Mouse (Mus musculus) kidney, postnatal 0 days (tissue): ENCODE measurements at regions not wholly inside any gene's neighbourhood (a gene's known extent, or its start where the extent isn't known, plus 50 kb on each side); places are given as distances from the start of the nearest gene placed in this dataset.

Experiments used
- ATAC-seq: fragments of 200-750 bp; cut with Nextera tagmentation; replicated peaks from 2 replicates; pipeline ENCODE4 v1.8.0; 2017; ENCODE audit warnings: low read depth, moderate number of reproducible peaks, moderate TSS enrichment, moderate library complexity; ENCODE audit not compliant: low FRiP score
- DNase-seq: peaks from one replicate; pipeline ENCODE4 v3.0.0-alpha.2; 2016; ENCODE audit warnings: low spot score
- H3K27ac ChIP-seq: fragments of 300-500 bp; sonication (generic); 2 replicates; pipeline ENCODE4 v1.5.1; 2014; ENCODE audit warnings: mild to moderate bottlenecking
- H3K27me3 ChIP-seq: fragments of 300-500 bp; sonication (generic); 2 replicates; pipeline ENCODE4 v1.6.1; 2014; ENCODE audit warnings: low read length, mixed read lengths; ENCODE audit not compliant: insufficient read depth
- H3K36me3 ChIP-seq: fragments of 300-500 bp; sonication (generic); 2 replicates; pipeline ENCODE4 v1.6.1; 2014; ENCODE audit warnings: low read length, mixed read lengths; ENCODE audit not compliant: insufficient read depth
- H3K4me1 ChIP-seq: fragments of 300-500 bp; sonication (generic); replicated peaks from 2 replicates; pipeline ENCODE4 v1.6.1; 2014; ENCODE audit warnings: antibody characterized with exemption, low read length, mixed read lengths; ENCODE audit not compliant: insufficient read depth
- H3K4me2 ChIP-seq: fragments of 300-500 bp; sonication (generic); 2 replicates; pipeline ENCODE4 v1.6.1; 2014; ENCODE audit warnings: mild to moderate bottlenecking, low read length, moderate library complexity, mixed read lengths
- H3K4me3 ChIP-seq: fragments of 300-500 bp; sonication (generic); replicated peaks from 2 replicates; pipeline ENCODE4 v1.5.1; 2014; ENCODE audit warnings: low read depth, low read length
- H3K9ac ChIP-seq: fragments of 300-500 bp; sonication (generic); 2 replicates; pipeline ENCODE4 v1.6.1; 2014; ENCODE audit warnings: low read depth, low read length
- H3K9me3 ChIP-seq: fragments of 300-500 bp; sonication (generic); replicated peaks from 2 replicates; pipeline ENCODE4 v1.6.1; 2016; ENCODE audit warnings: low read length, inconsistent platforms, mixed read lengths
- CTCF ChIP-seq: IDR thresholded peaks from 2 replicates; pipeline ENCODE4 v1.5.1; 2016; ENCODE audit warnings: antibody characterized with exemption, low read depth, mild to moderate bottlenecking, moderate library complexity
- WGBS: fragments of 180-500 bp; shearing (Covaris S2); extraction: QIAGEN DNeasy Blood & Tissue Kit; methylation state at CpG from one replicate; pipeline ENCODE4 v1.1.7; 2014; 5-methylcytosine and 5-hydroxymethylcytosine counted together

DNA sequence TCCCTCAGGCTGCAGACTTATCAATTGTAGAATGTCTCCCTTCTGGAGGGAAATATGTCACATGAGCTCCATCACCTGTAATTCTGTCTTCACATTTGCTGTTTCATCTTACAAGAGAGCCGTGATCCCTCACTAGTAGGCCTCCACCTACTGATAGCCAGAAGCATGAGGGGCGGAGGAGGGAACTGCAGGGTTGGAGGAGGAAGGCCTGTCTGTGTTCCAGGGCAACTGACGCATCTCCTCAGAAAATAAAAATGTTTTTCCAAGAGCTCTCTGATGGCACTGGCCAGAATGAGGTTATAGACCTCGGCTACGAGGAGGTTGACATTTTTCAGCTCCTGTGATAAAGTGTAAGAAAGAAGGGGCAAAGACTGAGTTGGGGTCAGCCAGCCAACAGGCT, 257.0 kb downstream of the Enc1 start:
- 60% methylated on average over 5 of the region's 5 CpGs for WGBS
- no peak overlapping the region for H3K9ac ChIP-seq
- ATAC-seq (no peak), DNase-seq (no peak)
- no peaks in the 10 kb centered on the region for H3K27me3 ChIP-seq
- TF ChIP-seq CTCF: no peak
- no peak overlapping the region for H3K27ac ChIP-seq
- no peaks in the 10 kb centered on the region for H3K9me3 ChIP-seq
- no peak overlapping the region for H3K4me2 ChIP-seq
- H3K4me1 ChIP-seq: no peaks in the 10 kb centered on the region
- no peak overlapping the region for H3K4me3 ChIP-seq
- H3K36me3 ChIP-seq: no peaks in the 10 kb centered on the region

DNA sequence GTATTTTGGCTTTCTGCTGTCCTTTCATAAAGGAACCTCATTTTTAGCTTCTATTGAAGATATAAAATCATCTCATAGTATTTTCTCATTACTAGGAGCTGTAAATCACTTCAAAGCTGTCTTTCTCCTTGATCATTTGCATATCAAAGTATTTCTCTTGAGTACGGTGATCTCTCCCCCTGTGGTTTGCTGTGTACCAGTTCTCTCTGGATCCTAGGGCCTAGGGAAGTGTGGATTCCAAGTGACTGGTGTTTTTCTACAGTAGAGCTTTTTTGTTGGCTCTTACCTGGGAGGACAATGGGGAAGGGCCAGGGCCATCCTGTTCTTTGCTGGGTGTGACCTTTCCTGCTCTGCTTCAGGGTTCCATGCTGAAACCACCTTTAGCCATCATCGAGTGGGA, 253.9 kb downstream of the Enc1 start:
- no peak overlapping the region for H3K4me2 ChIP-seq
- H3K4me3 ChIP-seq: no peak overlapping the region
- H3K27ac ChIP-seq: no peak overlapping the region
- no peak for DNase-seq
- ATAC-seq: no peak
- TF ChIP-seq CTCF: no peak
- no peaks in the 10 kb centered on the region for H3K36me3 ChIP-seq
- no peak overlapping the region for H3K9ac ChIP-seq
- WGBS: 76% methylated on average over 2 of the region's 2 CpGs
- no peaks in the 10 kb centered on the region for H3K9me3 ChIP-seq
- no peaks in the 10 kb centered on the region for H3K4me1 ChIP-seq
- H3K27me3 ChIP-seq: no peaks in the 10 kb centered on the region

DNA sequence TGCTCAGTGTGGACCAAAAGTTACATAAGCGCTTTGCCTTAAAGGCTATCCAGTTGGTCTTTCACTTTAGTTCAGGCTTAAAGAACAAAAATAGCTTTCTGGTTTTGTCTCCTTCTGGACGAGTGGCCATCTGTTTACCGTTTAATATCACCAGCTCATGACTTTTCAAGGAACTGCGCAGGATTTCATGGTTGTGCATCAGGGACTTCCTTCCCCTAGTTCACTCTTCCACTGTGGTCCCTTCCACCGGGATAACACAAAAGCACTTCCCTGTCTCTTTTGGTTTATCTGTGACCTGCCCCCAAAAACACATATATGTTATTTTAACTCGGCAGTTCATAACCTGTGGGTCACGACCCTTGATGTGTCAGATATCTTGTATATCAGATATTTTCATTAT, 252.9 kb downstream of the Enc1 start:
- TF ChIP-seq CTCF: no peak
- Histone ChIP-seq H3K4me1 (no peaks in the 10 kb centered on the region), H3K4me2 (no peak overlapping the region), H3K36me3 (no peaks in the 10 kb centered on the region), H3K4me3 (no peak overlapping the region), H3K9me3 (no peaks in the 10 kb centered on the region), H3K27me3 (no peaks in the 10 kb centered on the region), H3K27ac (no peak overlapping the region), H3K9ac (no peak overlapping the region)
- DNase-seq (no peak), ATAC-seq (no peak)
- 76% methylated on average over 7 of the region's 7 CpGs for WGBS

DNA sequence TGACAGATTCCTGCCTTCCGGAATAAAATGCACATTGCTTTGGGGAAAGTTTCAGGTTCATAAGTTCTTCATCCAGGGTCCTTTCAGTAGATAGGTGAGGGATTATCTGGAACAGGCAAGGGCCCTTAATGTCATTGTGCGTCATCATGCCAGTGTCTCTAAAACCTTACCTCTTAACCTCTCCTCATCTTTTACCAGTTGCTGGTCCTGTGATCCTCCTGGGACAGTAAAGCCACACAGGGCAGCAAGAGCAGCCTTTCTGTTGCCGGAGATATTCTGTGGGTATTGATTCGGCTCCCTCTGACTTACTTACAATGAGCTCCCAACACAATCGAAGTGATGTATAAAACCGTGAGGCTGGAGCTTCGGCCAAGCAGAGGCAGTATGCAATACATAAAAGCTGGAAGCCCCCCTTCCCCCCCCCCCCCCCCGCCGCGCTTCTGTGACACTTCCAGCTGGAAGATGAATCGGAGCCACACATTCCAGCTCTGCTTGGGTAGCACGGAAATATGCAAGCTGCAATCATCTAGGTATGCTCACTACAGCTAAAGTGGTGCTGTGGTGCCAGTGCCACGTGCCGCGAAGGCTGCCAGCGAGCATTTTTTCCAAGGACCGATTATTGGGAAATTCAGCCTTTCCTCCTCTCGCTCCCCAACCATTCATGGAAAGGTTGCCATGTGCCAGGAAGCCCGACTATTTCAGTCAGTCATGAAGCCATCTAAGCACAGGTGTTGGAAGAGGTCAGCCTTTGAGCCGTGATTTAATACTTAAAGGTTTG, 252.2 kb downstream of the Enc1 start:
- Histone ChIP-seq H3K4me3 (no peak overlapping the region), H3K36me3 (no peaks in the 10 kb centered on the region), H3K27ac (no peak overlapping the region), H3K9me3 (no peaks in the 10 kb centered on the region), H3K4me1 (no peaks in the 10 kb centered on the region), H3K9ac (no peak overlapping the region), H3K27me3 (no peaks in the 10 kb centered on the region), H3K4me2 (no peak overlapping the region)
- DNase-seq (no peak), ATAC-seq (no peak)
- TF ChIP-seq CTCF: no peak
- WGBS: 75% methylated on average over 19 of the region's 20 CpGs

DNA sequence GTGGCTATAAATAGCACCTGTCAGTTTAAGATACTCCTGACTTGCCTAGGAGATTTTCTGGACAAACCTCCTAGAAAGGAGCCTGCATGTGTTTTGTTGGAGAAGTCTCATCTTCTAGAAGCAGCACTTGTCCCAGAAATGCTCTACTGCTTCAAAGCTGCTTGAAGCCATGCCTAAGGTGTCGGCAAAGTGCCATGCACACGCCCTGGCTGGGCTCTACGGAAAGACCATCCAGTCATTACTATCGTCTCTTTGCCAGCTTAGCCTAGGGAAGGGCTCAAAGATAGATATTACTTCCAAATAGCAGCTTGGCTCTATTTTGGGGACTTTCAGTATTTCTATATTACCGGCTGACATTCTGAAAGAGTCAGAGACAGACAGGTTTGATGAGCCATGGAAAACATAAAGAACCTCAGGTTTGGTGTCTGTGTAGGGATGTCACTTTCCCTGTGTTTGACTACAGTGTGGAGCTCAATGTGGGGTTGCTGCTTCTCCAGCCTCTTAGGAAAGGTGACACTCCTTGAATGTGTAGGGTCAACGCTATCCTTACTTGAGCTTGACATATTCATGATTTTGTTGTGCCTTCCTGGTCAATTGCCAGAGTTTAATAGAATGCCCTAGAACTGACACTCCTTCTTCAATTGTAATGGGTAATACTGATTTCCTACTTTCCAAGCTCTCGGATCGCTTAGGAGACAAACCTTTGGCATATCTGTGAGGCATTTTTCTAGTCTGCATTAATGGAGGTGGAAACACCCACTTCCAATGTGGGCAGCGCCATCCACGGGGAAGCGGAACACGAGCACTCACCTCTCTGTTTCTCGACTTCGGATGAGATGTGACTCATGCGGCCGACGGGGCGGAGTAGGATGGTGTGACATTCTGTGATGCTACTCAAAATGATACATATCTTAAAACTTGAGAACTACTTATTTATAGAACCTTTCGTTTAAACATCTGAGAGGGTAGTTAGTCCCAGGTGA, 251.3 kb downstream of the Enc1 start:
- DNase-seq: no peak
- no peak overlapping the region for H3K27ac ChIP-seq
- TF ChIP-seq CTCF: no peak
- ATAC-seq: no peak
- no peaks in the 10 kb centered on the region for H3K36me3 ChIP-seq
- no peak overlapping the region for H3K4me2 ChIP-seq
- no peaks in the 10 kb centered on the region for H3K27me3 ChIP-seq
- H3K9me3 ChIP-seq: no peaks in the 10 kb centered on the region
- H3K9ac ChIP-seq: no peak overlapping the region
- H3K4me3 ChIP-seq: no peak overlapping the region
- no peaks in the 10 kb centered on the region for H3K4me1 ChIP-seq
- WGBS: 86% methylated on average over 19 of the region's 19 CpGs

DNA sequence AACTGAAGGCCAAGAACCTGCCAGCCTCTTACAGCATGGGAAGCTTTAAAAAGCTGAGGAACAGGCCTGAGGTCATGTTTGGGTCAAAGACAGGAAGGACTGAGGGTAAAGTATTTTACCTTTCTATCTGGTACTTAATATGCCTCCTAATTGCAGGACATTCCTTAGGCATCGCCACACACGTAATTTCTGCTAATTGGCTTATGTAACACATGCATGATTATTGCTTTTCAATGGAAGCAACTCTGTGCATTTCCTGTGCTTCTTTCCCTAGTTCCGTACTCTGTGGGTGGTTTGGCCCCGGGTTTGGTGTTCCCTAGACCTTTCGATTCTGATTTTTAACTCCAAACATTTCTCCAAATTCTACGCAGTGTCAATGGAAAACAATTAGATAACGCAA, 249.2 kb downstream of the Enc1 start:
- 72% methylated on average over 7 of the region's 7 CpGs for WGBS
- ATAC-seq (no peak), DNase-seq (no peak)
- Histone ChIP-seq H3K4me2 (no peak overlapping the region), H3K27me3 (no peaks in the 10 kb centered on the region), H3K9ac (no peak overlapping the region), H3K4me3 (no peak overlapping the region), H3K36me3 (no peaks in the 10 kb centered on the region), H3K9me3 (no peaks in the 10 kb centered on the region), H3K27ac (no peak overlapping the region), H3K4me1 (no peaks in the 10 kb centered on the region)
- no peak for TF ChIP-seq CTCF
